Mouse (Mus musculus) duodenum, adult 2 months (tissue): Measurements from ENCODE around the gene Timmdc1. TPM values are rescaled to one million over a fixed set of nuclear protein-coding genes. Genes with fewer than 3 reads are reported as not detected.

Experiments
- polyA plus RNA-seq: library from polyadenylated mRNA; depleted of rRNA; stranded (reverse); fragments of >200 nt; gene quantifications from 2 replicates; pipeline ENCODE4 v1.2.3, GENCODE M21; 2012; ENCODE audit warnings: low replicate concordance; rRNA removed

Timmdc1 gene
- 25.8 and 39.0 TPM in 2 replicates for polyA plus RNA-seq

GRCm38 (mm10) chr16:38522129-38523084 is at the start of gene Timmdc1:
Gene Timmdc1 (minus strand): TSS chr16:38522663.

DNA sequence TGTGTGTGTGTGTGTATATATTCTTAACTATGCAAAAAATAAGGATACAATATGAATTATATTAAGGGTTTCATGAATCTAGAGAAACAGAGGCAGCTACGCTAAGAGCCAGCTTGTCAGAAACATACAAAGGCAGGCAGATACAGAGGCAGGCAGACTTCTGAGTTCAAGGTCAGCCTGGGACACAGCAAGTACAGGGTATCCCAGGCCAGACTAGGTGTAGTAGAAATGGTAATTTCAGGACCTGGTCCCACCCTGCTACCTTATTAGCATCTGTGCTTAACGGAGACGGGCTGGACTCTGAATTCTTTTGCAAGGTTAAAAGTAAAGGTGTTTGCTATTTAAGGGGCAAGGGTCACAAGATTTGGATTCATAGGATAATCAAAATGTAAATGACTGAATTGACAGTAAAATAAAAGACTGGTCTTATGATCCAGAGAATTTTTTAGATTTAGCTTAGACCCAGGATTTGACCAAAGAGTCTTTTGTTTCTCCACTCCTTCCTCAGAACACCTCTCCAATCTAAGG is 35.8 kb upstream of the Timmdc1 start, which contains the start of gene Tmem39a:
TSS of gene Tmem39a (plus strand) at position 478 of the 528 bp plus-strand sequence.

GRCm38 (mm10) chr16:38549479-38550396 is 27.3 kb upstream of the Timmdc1 start, which contains the start of gene Poglut1:
Gene Poglut1 (minus strand): TSS chr16:38550258.

GRCm38 (mm10) chr16:38455511-38456418 is 66.7 kb downstream of the Timmdc1 start, which contains the start of gene Cd80:
Gene Cd80 (plus strand): TSS chr16:38455561.

DNA sequence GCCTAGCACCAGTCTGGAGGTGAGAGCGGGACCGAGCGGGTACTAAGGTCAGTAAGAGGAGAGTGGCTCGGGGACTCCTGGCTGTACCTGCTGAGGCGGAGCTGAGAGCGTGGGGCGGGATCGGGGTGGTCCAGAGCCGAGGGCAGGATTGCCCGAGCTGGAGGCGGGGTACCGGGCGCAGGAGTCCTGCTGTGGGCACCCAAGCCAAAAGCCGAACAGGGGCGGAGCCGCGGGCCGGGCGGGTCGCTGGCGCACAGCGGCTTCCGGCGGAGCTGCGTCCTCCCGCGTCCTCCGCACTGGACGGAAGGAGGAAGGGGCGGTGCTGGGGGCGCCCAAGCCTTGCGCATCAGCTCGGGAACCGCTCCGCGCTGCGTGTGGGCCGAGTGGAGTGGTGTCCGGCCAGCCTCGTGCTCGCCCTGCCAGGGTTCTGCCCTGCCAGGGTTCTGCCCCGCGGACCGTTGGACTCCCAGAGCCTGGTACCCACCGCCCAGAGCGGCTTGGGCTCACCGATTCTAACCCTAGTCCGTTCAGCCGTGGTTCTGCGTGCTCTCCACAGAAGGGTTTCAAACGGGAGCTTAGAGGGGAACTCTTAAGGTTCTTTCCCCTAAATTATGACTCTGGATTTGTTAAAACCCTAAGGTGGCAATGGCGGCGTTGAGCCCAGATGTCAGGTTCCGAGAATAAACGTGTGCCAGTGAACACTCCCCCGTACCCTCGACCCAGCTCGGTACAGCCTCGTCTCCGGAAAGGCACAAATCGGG is 69.8 kb downstream of the Timmdc1 start, which contains the start of gene Adprh:
TSS of gene Adprh (minus strand) at position 262 of the 761 bp plus-strand sequence.

Other genes with a start within 250 kb of the Timmdc1 start
- gene Nr1i2, start 227.8 kb downstream of the Timmdc1 start, polyA plus RNA-seq = 44.7 and 99.0 TPM in 2 replicates
- 0.05 TPM in 1 of 2 replicates, not detected in the other for gene Maats1, start 180.5 kb downstream of the Timmdc1 start, polyA plus RNA-seq
- 34.9 and 40.5 TPM in 2 replicates for gene Cox17, start 175.7 kb downstream of the Timmdc1 start, polyA plus RNA-seq
- gene Gm21987, start 175.6 kb downstream of the Timmdc1 start, polyA plus RNA-seq = 4.2 TPM in 1 of 2 replicates, not detected in the other
- gene Popdc2, start 160.5 kb downstream of the Timmdc1 start, polyA plus RNA-seq = 8.8 and 14.1 TPM in 2 replicates
- gene Pla1a, start 89.5 kb downstream of the Timmdc1 start, polyA plus RNA-seq = 0.78 and 0.81 TPM in 2 replicates
- gene Adprh, start 70.0 kb downstream of the Timmdc1 start, polyA plus RNA-seq = 25.0 and 43.1 TPM in 2 replicates
- gene Cd80, start 67.1 kb downstream of the Timmdc1 start, polyA plus RNA-seq = 0.04 and 0.19 TPM in 2 replicates
- gene Poglut1, start 27.6 kb upstream of the Timmdc1 start, polyA plus RNA-seq = 3.4 and 4.8 TPM in 2 replicates
- 21.6 and 26.9 TPM in 2 replicates for gene Tmem39a, start 36.0 kb upstream of the Timmdc1 start, polyA plus RNA-seq
- gene Arhgap31, start 190.6 kb upstream of the Timmdc1 start, polyA plus RNA-seq = 1.5 and 1.6 TPM in 2 replicates
- gene B4galt4, start 219.6 kb upstream of the Timmdc1 start, polyA plus RNA-seq = 8.3 and 10.1 TPM in 2 replicates